Mouse (Mus musculus): Measurements from ENCODE around the gene Alox5.
"Not testable (repeated sequence)": the region's sequence is repeated elsewhere in the genome, so short reads cannot be mapped to it uniquely, and the experiment has no call there.

- not testable (repeated sequence) for TF ChIP-seq ZC3H11A (IDR thresholded peaks at IDR 0.05; ENCODE audit: low read depth, low read length); POLR2A (IDR thresholded peaks at IDR 0.05; ENCODE audit: low read depth, low read length); IRF4 (IDR thresholded peaks at IDR 0.05; ENCODE audit: low read depth, low read length); CTCF (conservative IDR thresholded peaks at IDR 0.05 in 1 of 2, IDR thresholded peaks at IDR 0.05 in 1 of 2; ENCODE audit: low read depth in 2 of 2, low read length in 2 of 2); MEF2A (IDR thresholded peaks at IDR 0.05; ENCODE audit: borderline replicate concordance, low read depth, low read length); CHD2 (IDR thresholded peaks at IDR 0.05; ENCODE audit: low read length); TBP (conservative IDR thresholded peaks at IDR 0.05; ENCODE audit: low read depth, low read length); RAD21 (IDR thresholded peaks at IDR 0.05; ENCODE audit: low read depth, low read length); JUND (conservative IDR thresholded peaks at IDR 0.05; ENCODE audit: low read depth, low read length); EP300 (IDR thresholded peaks at IDR 0.05; ENCODE audit: low read length)
Observed at GRCm38 (mm10) chr6:116506302-116507003, 45.5 kb upstream of the Alox5 start, which contains the start of gene Olfr212.

Data from CH12.LX (cell line).